In the genomic region with DNA sequence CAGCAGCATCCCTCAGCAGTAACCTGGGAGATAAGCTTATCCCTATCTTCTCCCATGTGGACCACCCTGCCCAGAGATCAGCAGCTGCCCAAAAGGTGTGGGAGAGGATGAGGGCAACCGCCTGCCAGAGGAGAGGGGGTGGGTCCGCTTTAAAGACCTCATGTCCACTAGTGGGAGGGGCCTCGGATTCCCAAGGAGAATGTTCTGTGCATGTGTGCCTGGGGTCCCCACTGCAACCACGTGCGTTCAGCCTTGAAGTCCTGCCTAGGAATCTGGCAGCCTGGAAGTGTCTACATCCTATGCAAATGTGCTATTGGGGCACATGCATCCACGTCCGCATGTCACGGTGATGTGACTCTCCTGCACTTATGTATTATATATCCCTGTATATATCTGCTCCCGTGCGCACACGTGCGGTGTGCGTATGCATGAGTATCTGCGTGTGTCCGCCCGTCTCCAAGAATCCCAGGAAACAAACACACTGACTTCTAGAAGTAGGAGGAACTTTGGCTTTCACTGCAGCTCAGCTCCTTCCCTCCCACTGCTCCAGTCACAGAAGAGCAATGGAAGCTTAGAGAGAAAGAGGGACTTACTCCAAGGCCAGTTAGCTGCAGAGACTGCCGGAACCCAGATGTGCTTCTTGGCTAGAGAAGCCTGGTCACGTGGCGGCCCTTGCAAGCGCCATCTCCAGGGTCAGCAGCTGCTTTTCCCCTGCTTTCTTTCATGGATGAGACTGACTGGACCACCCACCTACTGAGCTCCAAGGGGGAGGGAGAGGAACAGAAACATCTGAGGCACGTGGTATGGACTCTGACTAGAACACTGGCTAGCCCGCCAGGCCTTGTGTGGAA, we compare ENCODE assay signal across 7 mouse cellular contexts. TPM values are rescaled to one million over a fixed set of nuclear protein-coding genes. Genes with fewer than 3 reads are reported as not detected.
DNase-seq lines count a peak whose midpoint lies in the region; ATAC-seq lines count a peak whose summit lies in the region.

No protein-coding gene starts in this region.

- no peaks in the 10 kb centered on the region for H3K27me3 ChIP-seq in forebrain, embryonic 14.5 days (replicated peaks; ENCODE audit: control insufficient read depth, insufficient read depth, low read length)
- H3K27me3 ChIP-seq in midbrain, embryonic 12.5 days, result peaks cover 29% of the 10 kb centered on the region
- no peaks in the 10 kb centered on the region for H3K27me3 ChIP-seq in stomach, embryonic 16.5 days (ENCODE audit: control insufficient read depth, insufficient read depth, low read length)

- no peak overlapping the region for H3K9ac ChIP-seq in forebrain, embryonic 14.5 days (ENCODE audit: low read length)
- no peak overlapping the region for H3K9ac ChIP-seq in midbrain, embryonic 12.5 days (replicated peaks)
- H3K9ac ChIP-seq in stomach, embryonic 16.5 days (ENCODE audit: low read length), result no peak overlapping the region

- intact Hi-C loops in heart, postnatal 25 days (cut with DNase I), result no loop called here

- WGBS in forebrain, embryonic 14.5 days, result 69% methylated on average over 22 of the region's 22 CpGs
- 50% methylated on average over 22 of the region's 22 CpGs for WGBS in midbrain, embryonic 12.5 days
- 43% methylated on average over 22 of the region's 22 CpGs for WGBS in stomach, embryonic 16.5 days

- H3K27ac ChIP-seq in forebrain, embryonic 14.5 days (ENCODE audit: low read depth, low read length), result no peak overlapping the region
- peak overlapping the region; percentile 64 for H3K27ac ChIP-seq in midbrain, embryonic 12.5 days (replicated peaks)
- peak overlapping the region; percentile 82 for H3K27ac ChIP-seq in stomach, embryonic 16.5 days (ENCODE audit: low read length)

- no peaks in the 10 kb centered on the region for H3K36me3 ChIP-seq in forebrain, embryonic 14.5 days (ENCODE audit: control insufficient read depth, insufficient read depth, low read length)
- no peaks in the 10 kb centered on the region for H3K36me3 ChIP-seq in midbrain, embryonic 12.5 days
- H3K36me3 ChIP-seq in stomach, embryonic 16.5 days (ENCODE audit: control insufficient read depth, insufficient read depth, low read length), result no peaks in the 10 kb centered on the region

- H3K4me1 ChIP-seq in forebrain, embryonic 14.5 days (ENCODE audit: control insufficient read depth, insufficient read depth, low read length), result peaks cover 27% of the 10 kb centered on the region
- peaks cover 49% of the 10 kb centered on the region for H3K4me1 ChIP-seq in midbrain, embryonic 12.5 days
- H3K4me1 ChIP-seq in stomach, embryonic 16.5 days (ENCODE audit: control insufficient read depth, insufficient read depth, low read length), result peaks cover 7% of the 10 kb centered on the region

- DNase-seq in embryo, embryonic 11 days, result peak; percentile 88
- peak; percentile 58 for DNase-seq in forebrain, embryonic 14.5 days (ENCODE audit: low spot score)
- peak; percentile 81 for DNase-seq in heart, postnatal 25 days (ENCODE audit: low spot score)
- DNase-seq in kidney, postnatal 4 days, result peak; percentile 86 to 89
- no peak for DNase-seq in thymus, postnatal 4 days

- no peak overlapping the region for H3K4me2 ChIP-seq in forebrain, embryonic 14.5 days (ENCODE audit: low read length)
- H3K4me2 ChIP-seq in midbrain, embryonic 12.5 days (replicated peaks), result 0 out of 2 replicates have a peak overlapping the region, but pooled peaks have one; percentile 7
- H3K4me2 ChIP-seq in stomach, embryonic 16.5 days (ENCODE audit: low read depth, low read length), result peak overlapping the region; percentile 20; the same call in 1 of the 2 replicates

- H3K4me3 ChIP-seq in forebrain, embryonic 14.5 days (ENCODE audit: low read depth, low read length), result no peak overlapping the region
- H3K4me3 ChIP-seq in midbrain, embryonic 12.5 days, result no peak overlapping the region
- no peak overlapping the region for H3K4me3 ChIP-seq in stomach, embryonic 16.5 days (replicated peaks; ENCODE audit: low read length)

- peak; percentile 27 for ATAC-seq in forebrain, embryonic 14.5 days
- ATAC-seq in midbrain, embryonic 12.5 days (ENCODE audit: low FRiP score, low read depth), result peak; percentile 78
- ATAC-seq in stomach, embryonic 16.5 days (ENCODE audit: insufficient read depth, low FRiP score), result peak; percentile 86

- no peaks in the 10 kb centered on the region for H3K9me3 ChIP-seq in forebrain, embryonic 14.5 days (replicated peaks; ENCODE audit: control insufficient read depth, low read length)
- H3K9me3 ChIP-seq in midbrain, embryonic 12.5 days, result no peaks in the 10 kb centered on the region
- no peaks in the 10 kb centered on the region for H3K9me3 ChIP-seq in stomach, embryonic 16.5 days (replicated peaks; ENCODE audit: control insufficient read depth, low read length)

RNA-seq across cellular contexts. Expression of a gene that starts 39.1 kb away (rescaled TPM):
- 23.4 and 25.7 TPM in 2 replicates for polyA plus RNA-seq in forebrain, embryonic 14.5 days (2014; fragmentation: Nextera tagmentation; extraction: Ambion mirVana)
- total RNA-seq in heart, postnatal 25 days (2021), result 1 to 10 TPM; 2.7 to 2.8 TPM
- 22.0 and 22.6 TPM in 2 replicates for polyA plus RNA-seq in midbrain, embryonic 12.5 days (2016; fragmentation: Nextera tagmentation; extraction: Ambion mirVana)
- polyA plus RNA-seq in stomach, embryonic 16.5 days (2015; fragmentation: Nextera tagmentation; extraction: Ambion mirVana), result 3.2 and 4.0 TPM in 2 replicates

Comparison
In these comparisons a context has a peak if more than half of its experiments do, and no peak if none do; other contexts are left out.
1. ATAC-seq: peak in every context shown above with its lines; median percentile 86 in stomach, embryonic 16.5 days; 78 in midbrain, embryonic 12.5 days; 27 in forebrain, embryonic 14.5 days.